Mouse (Mus musculus) ovary, postnatal 14 days (tissue): ENCODE results near the gene Lefty2.
A peak's percentile ranks its signal among the peaks of the same experiment; 100 is the strongest.
"Not testable (repeated sequence)": the region's sequence is repeated elsewhere in the genome, so short reads cannot be mapped to it uniquely, and the experiment has no call there.

ENCODE experiments used
- DNase-seq: peaks from one replicate; pipeline ENCODE4 v3.0.0; 2022; ENCODE audit warnings: low spot score

The Lefty2 gene

GRCm38 (mm10) chr1:180894088-180894987, 1.4 kb downstream of the Lefty2 start:
- not testable (repeated sequence) for DNase-seq

DNA sequence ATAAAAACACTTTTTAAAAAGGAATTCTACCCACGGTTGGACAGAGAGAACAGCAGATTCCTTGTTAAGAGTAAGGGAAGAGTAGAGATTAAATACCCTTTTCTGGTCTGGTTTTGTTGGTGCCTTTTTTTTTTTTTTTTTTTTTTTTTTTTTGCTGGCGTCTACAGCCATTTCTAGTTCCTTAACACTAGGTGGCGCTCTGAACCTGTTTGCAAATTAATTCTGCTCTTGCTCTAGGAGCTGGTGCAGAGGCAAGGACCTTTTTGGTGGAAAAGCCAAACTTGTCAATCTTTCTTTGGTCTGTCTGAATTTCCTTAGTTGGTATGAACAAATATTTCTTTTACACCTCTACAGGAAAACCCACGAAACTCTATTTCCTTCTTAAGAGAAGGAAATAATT, 8.2 kb downstream of the Lefty2 start:
- no peak for DNase-seq

DNA sequence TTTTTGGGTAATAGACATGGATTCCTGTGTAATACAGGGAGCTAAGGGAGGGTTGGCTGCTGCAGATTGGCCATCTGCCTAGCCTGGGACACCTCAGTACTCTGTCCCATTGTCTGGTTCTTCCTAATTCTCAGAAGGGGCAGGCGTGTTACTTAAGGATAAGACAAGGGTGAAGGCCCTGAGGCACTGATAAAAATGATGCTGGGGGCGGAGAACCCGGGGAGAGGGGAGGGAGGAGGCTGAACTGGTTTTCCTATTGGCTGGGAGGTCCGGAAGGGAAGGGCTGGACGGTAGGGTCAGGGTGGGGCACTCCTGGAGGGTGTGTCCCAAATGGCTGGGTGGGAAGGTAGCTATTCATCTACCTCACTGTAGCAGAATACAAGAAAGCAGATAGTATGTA, 10.0 kb downstream of the Lefty2 start:
- DNase-seq: no peak

DNA sequence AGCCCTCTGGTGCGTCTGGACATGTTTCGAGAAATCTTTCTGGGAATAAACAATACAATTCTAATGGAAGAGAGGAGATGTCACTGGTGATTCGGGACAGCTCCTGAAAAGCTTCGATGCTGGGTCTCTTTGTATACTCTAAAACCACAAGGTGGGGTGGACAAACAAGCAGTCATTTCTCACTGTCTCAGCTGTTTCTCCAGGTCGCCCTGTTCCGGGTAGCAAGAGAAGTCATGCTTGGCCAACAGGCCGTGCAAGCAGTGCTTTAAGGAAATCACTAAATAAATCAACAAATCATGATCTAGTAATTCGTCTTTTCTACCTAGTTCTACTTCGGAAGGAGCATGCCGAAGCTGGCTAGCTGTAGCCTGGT, 10.7 kb downstream of the Lefty2 start:
- no peak for DNase-seq

DNA sequence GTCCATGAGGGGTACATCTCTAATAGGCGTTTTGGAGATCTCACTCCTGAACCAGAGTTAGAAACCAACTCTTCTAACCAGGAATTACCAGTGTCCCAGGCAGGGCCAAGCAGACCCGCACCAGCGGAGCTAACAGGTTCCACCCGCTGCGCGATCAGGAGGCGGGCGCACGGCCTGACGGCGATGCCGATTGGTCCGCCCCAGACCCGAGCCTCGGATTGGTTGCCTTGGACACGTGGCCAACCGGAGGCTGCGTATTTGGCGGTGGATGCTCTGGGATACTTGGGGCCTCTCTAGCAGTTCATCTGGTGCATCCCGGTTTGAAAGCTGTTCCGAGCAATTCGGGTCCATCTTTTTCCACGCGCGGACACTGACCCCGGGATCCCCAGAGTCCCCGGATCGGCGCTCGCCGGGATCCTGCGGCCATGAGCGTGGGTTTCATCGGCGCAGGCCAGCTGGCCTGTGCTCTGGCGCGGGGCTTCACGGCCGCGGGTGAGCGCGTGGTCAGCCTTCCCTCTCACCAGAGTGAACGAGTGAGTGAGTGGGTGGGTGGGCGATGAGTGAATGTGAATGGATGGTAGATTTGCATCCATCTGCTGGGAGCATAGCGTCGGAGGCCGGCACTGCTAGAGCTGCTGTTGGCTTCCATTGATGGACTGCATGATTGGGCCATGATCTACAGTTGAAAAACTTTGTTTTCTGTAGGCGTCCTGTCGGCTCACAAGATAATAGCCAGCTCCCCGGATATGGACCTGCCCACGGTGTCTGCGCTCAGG, 11.3 kb downstream of the Lefty2 start, which contains the start of gene Pycr2:
Gene Pycr2 (plus strand): TSS at position 255 of the 776 bp plus-strand sequence.
- peak; percentile 90 for DNase-seq

- DNase-seq: no peak
These were observed 11.8 kb downstream of the Lefty2 start for GRCm38 (mm10) chr1:180904815-180905080.

DNA sequence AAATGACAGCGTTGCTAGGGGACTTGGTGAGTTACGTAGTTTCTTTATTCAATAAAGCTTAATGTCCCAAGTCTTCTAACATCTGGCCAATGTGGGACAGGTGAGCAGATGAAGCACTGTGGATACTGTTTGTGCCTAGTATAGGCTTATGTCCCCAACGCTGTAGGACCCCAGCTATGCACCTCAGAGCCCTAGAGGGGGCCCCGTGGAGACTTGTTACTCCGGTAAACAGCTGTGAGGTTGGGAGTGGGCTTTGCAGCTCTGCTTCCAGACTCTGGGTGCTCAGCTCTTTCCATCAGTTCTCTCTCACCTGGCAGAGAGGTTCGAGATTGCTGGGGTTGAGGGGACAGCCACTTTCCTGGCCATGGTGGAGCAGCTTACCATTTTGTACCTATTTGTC, 12.4 kb downstream of the Lefty2 start:
- no peak for DNase-seq

DNA sequence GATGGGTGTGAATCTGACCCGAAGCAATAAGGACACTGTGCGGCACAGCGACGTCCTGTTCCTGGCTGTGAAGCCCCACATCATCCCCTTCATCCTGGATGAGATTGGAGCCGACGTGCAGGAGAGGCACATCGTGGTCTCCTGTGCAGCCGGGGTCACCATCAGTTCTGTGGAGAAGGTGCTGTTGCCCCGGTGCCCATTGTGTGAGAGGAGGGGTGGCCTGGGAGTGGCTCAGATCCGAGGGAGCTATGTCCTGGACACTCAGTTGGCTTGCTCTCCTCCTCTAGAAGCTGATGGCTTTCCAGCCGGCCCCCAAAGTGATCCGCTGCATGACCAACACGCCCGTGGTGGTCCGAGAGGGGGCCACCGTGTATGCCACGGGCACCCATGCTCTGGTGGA, 13.0 kb downstream of the Lefty2 start:
- DNase-seq: no peak

GRCm38 (mm10) chr1:180906461-180907147, 13.7 kb downstream of the Lefty2 start:
- no peak for DNase-seq

GRCm38 (mm10) chr1:180911138-180911537, 18.2 kb downstream of the Lefty2 start:
- no peak for DNase-seq

- no peak for DNase-seq
These were observed 18.9 kb downstream of the Lefty2 start for GRCm38 (mm10) chr1:180911653-180912287.

- no peak for DNase-seq
These were observed 19.9 kb downstream of the Lefty2 start for GRCm38 (mm10) chr1:180912792-180913191.

DNA sequence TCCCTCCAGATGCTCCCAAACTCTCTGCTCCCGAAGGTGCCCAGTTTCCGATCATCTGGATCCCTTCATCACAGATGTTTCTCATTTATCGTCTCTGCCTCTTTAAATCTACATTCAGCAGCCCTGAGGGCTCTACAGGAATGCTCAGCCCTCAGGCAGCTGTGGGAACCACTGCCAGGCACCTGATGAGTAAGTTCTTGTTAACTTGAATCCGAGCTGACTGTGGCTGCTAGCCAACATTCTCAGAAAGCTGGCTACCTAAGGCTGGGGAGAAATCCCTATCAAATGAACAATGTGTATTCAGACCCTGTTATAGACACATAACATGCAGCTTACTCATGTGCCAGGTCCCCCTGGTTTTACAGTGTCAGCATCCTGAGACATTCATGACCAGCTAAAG, 20.9 kb downstream of the Lefty2 start:
- no peak for DNase-seq

- no peak for DNase-seq
These were observed 23.5 kb downstream of the Lefty2 start for GRCm38 (mm10) chr1:180916425-180916824.

- no peak for DNase-seq
These were observed 24.1 kb downstream of the Lefty2 start for GRCm38 (mm10) chr1:180917053-180917452.

- DNase-seq: no peak
These were observed 26.8 kb downstream of the Lefty2 start for GRCm38 (mm10) chr1:180919686-180920085.

DNA sequence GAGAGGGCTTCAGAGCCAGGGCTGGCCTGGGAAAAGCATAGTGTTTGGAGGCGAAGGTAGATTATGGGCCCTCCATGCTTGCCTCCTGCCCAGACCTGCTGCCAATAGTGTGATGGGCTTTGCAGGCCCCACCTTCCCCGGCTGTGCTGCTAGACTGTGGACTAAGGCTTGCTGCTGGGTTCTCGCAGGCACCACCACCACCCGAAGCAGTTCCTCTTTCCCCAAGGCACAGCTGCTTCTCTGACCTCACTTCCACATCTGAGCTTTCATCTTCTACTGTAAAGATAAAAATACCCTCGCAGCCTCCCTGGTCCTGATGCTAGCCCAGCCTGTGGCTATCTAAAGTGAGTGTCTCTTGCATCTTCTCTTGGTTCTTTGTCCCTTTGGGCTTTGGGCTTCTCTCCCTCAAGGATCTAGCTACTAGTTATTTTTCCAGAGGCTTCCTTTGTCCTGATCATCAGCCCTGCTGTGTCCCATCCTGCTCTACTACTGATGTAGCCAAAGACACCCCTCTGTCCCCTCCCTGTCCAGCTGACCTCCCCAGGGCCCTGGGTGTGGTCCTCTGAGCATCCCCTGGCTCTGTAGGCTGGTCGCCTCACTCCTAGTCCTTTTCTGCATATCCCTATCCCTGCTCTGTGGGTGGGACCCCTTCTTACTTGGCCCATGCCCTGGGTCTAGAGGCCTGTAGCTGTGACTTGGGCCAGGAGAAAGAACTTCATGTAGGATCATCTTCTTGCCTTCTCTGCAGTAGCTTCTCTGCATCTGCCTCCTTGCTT, 29.6 kb downstream of the Lefty2 start:
- no peak for DNase-seq

GRCm38 (mm10) chr1:180924737-180925136, 31.8 kb downstream of the Lefty2 start:
- DNase-seq: no peak

DNA sequence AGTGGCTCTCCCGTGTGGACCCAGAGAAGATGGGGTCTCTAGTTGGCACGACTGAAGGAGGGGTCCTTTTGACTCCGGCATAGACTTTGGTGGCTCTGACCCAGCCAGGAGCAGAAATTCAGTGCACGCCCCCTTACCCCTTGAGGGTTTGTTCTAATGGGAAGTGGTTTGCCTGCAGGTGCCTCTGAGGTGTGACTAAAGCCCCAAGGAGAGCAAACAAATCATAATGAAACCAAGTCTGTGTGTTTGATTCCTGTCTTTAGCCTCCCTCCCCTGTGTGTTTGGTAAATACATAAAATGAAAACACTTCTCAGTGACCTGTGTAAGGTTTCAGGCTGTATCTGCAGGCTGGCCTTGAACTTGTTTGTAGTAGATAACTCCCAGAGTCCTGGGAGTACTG, 33.4 kb downstream of the Lefty2 start:
- no peak for DNase-seq

DNA sequence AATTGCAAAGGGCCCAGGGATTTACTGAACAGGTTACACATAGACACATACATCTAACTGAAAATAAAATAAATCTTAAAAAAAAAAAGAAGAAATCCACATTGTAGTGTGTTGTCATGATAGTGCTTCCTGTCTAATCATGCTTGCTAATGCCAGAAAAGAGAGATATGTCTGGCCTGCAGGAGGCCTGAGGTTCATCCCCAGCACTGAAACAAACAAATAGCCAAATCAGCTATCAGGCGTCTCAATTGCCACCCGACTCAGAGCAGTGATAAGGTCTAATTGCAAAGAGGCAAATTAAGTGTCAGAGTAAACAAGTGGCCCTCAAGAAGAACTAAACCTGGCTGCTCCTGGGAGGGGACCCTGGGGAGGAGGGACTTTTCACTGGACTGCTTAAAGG, 36.7 kb downstream of the Lefty2 start:
- DNase-seq: no peak

DNA sequence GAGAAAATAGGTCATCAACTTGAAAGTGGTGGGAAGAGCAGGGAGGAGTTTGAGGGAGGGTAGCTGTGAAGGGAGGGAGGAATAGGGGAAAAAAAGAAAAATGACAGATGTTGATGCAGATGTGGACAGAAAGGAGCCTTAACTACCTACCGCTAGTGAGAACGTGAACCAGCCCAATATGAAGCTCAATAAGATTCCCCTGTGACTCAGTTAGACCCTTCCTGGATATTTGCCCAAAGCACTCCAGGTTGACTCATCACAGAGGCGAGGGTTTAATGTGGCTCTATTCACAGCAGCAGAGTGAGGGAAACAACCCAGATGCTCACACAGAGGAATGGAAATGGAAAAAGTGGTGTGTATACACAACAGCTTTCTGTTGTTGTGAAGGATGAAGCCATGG, 38.2 kb downstream of the Lefty2 start:
- DNase-seq: no peak

GRCm38 (mm10) chr1:180933659-180934058, 40.8 kb downstream of the Lefty2 start:
- no peak for DNase-seq
